Mouse (Mus musculus) midbrain, embryonic 10.5 days (tissue): ENCODE data around the gene AC153137.1. TPM values are rescaled to one million over a fixed set of nuclear protein-coding genes. Genes with fewer than 3 reads are reported as not detected.
"Not testable (repeated sequence)": the region's sequence is repeated elsewhere in the genome, so short reads cannot be mapped to it uniquely, and the experiment has no call there.

Experiments used
- DNase-seq: peaks from one replicate; pipeline ENCODE4 v3.0.0-alpha.2; 2017; ENCODE audit warnings: low spot score
- H3K27ac ChIP-seq: fragments of 300-500 bp; sonication (generic); replicated peaks from 2 replicates; pipeline ENCODE4 v1.5.1; 2016; ENCODE audit warnings: mild to moderate bottlenecking
- H3K27me3 ChIP-seq: fragments of 300-500 bp; sonication (generic); 2 replicates; pipeline ENCODE4 v1.6.1; 2016; ENCODE audit warnings: low read depth, mild to moderate bottlenecking; ENCODE audit not compliant: poor library complexity, severe bottlenecking
- H3K36me3 ChIP-seq: fragments of 300-500 bp; sonication (generic); 2 replicates; pipeline ENCODE4 v1.6.1; 2016; ENCODE audit warnings: mild to moderate bottlenecking, moderate library complexity
- H3K4me1 ChIP-seq: fragments of 300-500 bp; sonication (generic); 2 replicates; pipeline ENCODE4 v1.6.1; 2016
- H3K4me3 ChIP-seq: fragments of 300-500 bp; sonication (generic); 2 replicates; pipeline ENCODE4 v1.5.1; 2016; ENCODE audit warnings: mild to moderate bottlenecking, moderate library complexity
- H3K9me3 ChIP-seq: fragments of 300-500 bp; sonication (generic); replicated peaks from 2 replicates; pipeline ENCODE4 v1.6.1; 2016; ENCODE audit warnings: mild to moderate bottlenecking
- WGBS: fragments of 180-500 bp; shearing (Covaris S2); methylation state at CpG from one replicate; pipeline ENCODE4 v1.1.7; 2016; 5-methylcytosine and 5-hydroxymethylcytosine counted together
- polyA plus RNA-seq: library from polyadenylated mRNA; unstranded; fragments of >200 nt; fragmentation: Nextera tagmentation; extraction: Ambion mirVana; gene quantifications from 2 replicates; pipeline ENCODE4 v1.2.1, GENCODE M21; 2016

The AC153137.1 gene
- polyA plus RNA-seq: not detected in 2 replicates

DNA sequence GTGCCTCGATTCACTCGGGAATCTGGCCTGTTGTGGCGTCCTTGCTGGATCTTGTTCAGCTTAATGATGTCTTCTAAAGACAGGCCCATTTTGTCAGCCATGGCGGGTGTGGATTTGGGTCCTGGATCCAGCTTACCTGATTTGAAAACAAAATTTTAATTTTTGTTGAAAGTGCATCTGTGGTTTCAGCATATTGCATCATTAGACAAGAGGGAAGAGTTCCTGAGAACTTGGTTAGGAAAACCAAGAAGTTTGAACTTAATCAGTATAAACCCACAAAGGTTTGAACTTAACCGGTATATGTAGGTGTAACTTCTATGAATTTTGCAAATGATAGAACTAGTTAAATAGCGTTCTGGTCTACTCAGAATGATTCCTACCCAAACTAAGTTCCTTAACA, at the start of gene AC153137.1:
Gene AC153137.1, minus strand, starts transcription at position 101 of the 400 bp plus-strand sequence.
- WGBS: 85% methylated on average over 5 of the region's 6 CpGs
- H3K4me3 ChIP-seq, H3K36me3 ChIP-seq, H3K27me3 ChIP-seq, H3K27ac ChIP-seq, H3K4me1 ChIP-seq, DNase-seq, H3K9me3 ChIP-seq: not testable (repeated sequence)

DNA sequence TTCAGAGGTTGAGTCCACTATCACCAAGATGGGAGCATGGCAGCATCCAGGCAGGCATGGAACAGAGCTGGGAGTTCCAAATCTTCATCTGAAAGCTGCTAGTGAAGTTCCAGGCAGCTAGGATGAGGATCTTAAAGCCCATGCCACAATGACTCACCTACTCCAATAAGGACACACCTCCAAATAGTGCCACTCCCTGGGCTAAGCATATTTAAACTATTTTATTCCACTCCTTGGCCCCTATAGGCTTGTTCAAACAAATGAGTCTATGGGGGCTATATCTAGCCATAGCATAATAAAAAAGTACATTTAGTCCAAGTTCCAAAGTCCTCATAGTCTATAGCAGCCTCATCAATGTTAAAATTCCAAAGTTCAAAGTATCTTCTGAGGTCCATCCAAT, 45.4 kb upstream of the AC153137.1 start:
- Histone ChIP-seq H3K36me3 (no peaks in the 10 kb centered on the region), H3K9me3 (no peaks in the 10 kb centered on the region)

DNA sequence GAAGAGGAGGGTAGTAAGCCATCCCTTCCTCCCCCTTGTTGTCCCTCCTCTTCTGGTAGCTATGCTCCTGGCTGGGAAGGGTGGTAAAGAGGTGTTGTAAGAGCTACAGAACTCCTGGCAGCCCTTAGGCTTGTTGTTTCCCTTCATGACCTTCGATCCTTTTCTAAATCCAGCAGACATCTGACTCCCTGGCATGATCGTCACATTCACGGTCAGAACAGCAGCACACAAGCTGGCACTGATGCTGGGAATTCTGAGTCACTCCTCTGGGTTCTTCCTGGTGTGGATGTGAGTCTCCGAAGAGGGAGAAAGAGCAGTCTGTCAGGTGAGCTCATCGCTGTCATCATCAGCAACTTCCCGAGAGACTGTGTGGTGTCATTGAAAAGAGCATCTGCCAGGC, 41.5 kb upstream of the AC153137.1 start:
- H3K4me3 ChIP-seq: no peak overlapping the region
- DNase-seq: no peak
- no peaks in the 10 kb centered on the region for H3K36me3 ChIP-seq
- H3K27me3 ChIP-seq: no peaks in the 10 kb centered on the region
- no peak overlapping the region for H3K27ac ChIP-seq
- H3K4me1 ChIP-seq: no peaks in the 10 kb centered on the region
- no peaks in the 10 kb centered on the region for H3K9me3 ChIP-seq
- 91% methylated on average over 6 of the region's 6 CpGs for WGBS

More for the DNA sequence above, 45.4 kb upstream of the AC153137.1 start:
- Histone ChIP-seq H3K4me3 (no peak overlapping the region), H3K27me3 (no peaks in the 10 kb centered on the region), H3K27ac (no peak overlapping the region), H3K4me1 (no peaks in the 10 kb centered on the region)
- DNase-seq: no peak

DNA sequence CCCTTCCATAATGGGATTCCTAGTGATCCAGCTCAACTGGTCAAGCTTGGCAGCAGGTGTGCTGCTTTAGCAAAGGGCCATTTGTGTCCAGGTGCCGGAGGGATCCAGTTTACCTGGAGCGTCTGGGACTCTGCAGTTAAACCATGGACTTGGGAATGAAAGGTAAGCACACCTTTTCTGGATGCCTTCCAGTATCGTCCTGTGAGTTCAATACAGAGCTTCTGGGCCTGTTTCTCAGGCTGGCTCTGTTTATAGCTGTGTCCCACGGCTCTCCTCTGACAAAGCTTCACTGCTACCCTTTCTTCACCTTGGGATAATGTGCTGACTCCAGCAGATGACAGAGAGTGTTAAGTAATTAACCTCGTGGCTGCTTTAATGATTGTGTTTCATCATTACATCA, 39.6 kb upstream of the AC153137.1 start:
- no peaks in the 10 kb centered on the region for H3K36me3 ChIP-seq
- H3K9me3 ChIP-seq: no peaks in the 10 kb centered on the region
- H3K27me3 ChIP-seq: no peaks in the 10 kb centered on the region
- DNase-seq: no peak
- no peaks in the 10 kb centered on the region for H3K4me1 ChIP-seq
- no peak overlapping the region for H3K27ac ChIP-seq
- WGBS: 89% methylated on average over 5 of the region's 5 CpGs
- H3K4me3 ChIP-seq: no peak overlapping the region

DNA sequence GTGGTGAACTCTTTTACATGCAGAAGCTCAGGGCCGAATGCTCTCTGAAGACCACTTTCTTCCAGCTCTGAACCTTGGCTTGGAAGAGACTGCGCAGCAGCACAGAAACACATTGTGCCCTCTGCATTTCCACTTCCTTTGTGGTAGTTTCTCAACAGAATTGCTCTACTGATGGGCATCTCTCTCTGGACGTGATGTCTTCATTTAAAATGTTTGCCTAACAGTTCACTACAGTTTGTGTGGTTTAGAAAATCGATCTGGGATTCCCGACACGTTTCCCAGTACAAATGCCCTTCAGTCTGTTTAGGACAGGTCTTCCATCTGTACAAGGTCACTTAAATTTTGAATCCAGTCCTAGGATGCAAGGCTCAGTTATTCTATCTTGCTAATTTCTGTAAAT, 38.3 kb upstream of the AC153137.1 start:
- no peaks in the 10 kb centered on the region for H3K36me3 ChIP-seq
- no peaks in the 10 kb centered on the region for H3K9me3 ChIP-seq
- no peak overlapping the region for H3K27ac ChIP-seq
- H3K4me3 ChIP-seq: no peak overlapping the region
- no peaks in the 10 kb centered on the region for H3K27me3 ChIP-seq
- H3K4me1 ChIP-seq: no peaks in the 10 kb centered on the region
- WGBS: 90% methylated on average over 6 of the region's 6 CpGs
- no peak for DNase-seq

DNA sequence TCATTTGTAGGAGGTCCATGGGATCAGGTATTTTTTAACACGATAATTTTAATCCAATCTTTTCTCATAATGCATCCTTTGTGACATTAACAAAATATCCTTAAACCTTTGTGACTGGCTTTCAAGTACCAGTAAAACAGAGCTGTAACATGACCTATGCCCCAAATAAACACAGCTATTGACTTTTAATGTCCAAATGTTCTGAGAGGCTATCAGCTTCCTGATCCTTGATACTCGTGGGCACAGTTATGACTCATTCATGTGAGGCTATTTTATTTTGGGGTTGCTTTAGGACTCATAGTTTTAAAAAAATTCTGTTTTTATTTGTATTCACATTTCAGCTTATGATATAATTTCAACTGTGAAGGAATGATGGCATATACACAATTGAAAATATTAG, 37.5 kb upstream of the AC153137.1 start:
- 79% methylated on average over 2 of the region's 2 CpGs for WGBS
- H3K4me1 ChIP-seq: no peaks in the 10 kb centered on the region
- H3K27ac ChIP-seq: no peak overlapping the region
- no peaks in the 10 kb centered on the region for H3K36me3 ChIP-seq
- no peak overlapping the region for H3K4me3 ChIP-seq
- no peak for DNase-seq
- no peaks in the 10 kb centered on the region for H3K27me3 ChIP-seq
- no peaks in the 10 kb centered on the region for H3K9me3 ChIP-seq

DNA sequence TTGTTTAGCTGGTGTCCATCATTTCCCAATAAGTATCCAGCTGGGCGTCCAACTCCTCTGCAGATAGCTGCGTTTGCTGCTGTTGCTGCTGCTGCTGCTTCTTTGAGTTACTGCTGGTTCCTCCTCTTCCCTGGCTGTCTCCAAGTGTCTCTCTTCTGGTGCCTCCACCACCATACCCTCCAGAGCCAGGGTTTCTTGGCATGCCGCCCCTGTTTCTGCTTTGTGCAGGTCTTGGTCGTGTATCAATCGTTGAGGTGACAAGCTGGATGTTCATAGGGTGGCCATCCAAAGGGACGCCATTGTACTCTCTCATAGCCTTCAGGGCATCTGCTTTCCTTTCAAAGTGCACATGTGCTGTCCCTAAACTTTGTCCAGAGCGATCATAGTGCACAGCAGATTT, 529 bp downstream of the AC153137.1 start:
- not testable (repeated sequence) for H3K27me3 ChIP-seq, H3K4me3 ChIP-seq, DNase-seq, H3K4me1 ChIP-seq, H3K36me3 ChIP-seq, H3K27ac ChIP-seq, H3K9me3 ChIP-seq
- 93% methylated on average over 7 of the region's 7 CpGs for WGBS

DNA sequence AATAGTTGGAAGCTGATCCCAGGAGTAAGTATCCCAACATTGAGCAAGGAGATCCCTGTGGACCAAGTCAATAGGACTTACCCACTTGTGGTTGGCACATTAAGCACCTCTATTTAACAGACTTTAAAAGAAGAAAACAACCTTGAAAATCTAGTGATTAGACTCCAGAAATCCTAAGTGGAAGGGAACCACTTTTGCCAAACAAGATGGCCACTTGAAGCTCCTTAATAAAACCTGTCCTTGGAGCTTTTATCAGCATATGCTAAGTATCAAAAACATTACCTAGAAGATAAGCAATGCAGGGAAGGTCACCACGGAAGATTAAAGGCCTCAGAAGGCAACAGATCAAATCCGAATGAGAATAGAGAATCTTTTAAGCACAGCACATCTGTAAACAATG, 26.0 kb downstream of the AC153137.1 start:
- Histone ChIP-seq H3K9me3 (no peaks in the 10 kb centered on the region), H3K4me1 (peaks cover 20% of the 10 kb centered on the region), H3K36me3 (no peaks in the 10 kb centered on the region), H3K4me3 (no peak overlapping the region), H3K27me3 (no peaks in the 10 kb centered on the region), H3K27ac (no peak overlapping the region)
- WGBS: 81% methylated on average over 2 of the region's 2 CpGs
- no peak for DNase-seq

DNA sequence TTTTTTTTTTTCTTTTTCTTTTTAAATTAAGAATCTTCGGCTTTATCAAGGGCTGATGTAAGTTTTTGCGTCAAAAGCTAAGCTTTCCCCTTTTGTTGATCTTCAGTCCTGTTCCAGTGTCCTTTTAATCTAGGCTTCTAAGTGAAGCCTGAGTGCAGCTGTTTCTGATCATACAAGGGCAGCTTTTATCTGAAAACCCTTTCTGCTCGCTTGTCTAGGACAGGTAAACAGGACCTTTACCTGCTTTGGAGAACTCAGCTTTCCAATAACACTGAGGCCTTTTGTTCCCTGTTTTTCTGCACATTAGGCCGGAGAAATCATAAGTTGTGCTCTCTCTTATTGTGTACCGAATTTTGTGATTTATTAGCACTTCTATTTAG, 27.3 kb downstream of the AC153137.1 start:
- peak overlapping the region; percentile 99 for H3K27ac ChIP-seq
- peaks cover 4% of the 10 kb centered on the region for H3K36me3 ChIP-seq
- 56% methylated on average over 5 of the region's 5 CpGs for WGBS
- no peak for DNase-seq
- H3K9me3 ChIP-seq: no peaks in the 10 kb centered on the region
- H3K4me3 ChIP-seq: peak overlapping the region; percentile 91
- H3K4me1 ChIP-seq: peaks cover 22% of the 10 kb centered on the region
- no peaks in the 10 kb centered on the region for H3K27me3 ChIP-seq

DNA sequence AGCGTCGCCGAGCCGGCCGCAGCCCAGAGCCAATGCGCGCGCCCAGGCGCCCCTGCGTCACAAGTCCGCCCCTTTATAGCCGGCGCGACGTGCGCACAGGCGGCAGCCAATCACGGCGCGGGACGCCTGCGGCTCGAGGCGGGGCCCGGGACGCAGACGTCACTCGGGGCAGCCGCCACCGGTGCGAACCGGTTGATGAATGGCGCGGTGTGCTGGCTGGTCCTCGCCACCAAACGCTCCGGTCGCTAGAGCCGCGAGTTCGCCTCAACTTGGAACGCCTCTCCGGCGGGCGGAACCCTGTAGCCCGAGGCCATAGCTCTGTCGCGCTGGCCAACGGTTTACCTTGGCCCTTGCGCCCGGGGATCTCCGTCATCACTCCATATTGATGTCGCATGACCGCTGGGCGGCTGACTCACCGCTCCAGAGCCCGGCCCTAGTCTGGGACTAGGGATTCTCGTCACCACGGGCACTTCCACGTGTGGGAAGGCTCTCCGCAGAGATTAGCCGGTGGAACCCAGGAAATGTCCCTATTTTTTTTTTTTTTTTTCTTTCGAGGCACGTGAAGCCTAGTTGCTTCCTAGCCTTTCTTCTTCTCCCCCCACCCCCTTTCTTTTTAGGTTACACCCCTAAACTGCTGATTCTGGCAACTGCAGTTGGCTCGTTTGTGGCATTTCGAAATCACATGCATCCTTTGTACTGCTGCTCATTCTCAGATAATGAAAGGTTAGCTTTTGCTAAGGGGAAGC, 27.9 kb downstream of the AC153137.1 start:
- 1% methylated on average over 66 of the region's 66 CpGs for WGBS
- Histone ChIP-seq H3K9me3 (no peaks in the 10 kb centered on the region), H3K4me1 (peaks cover 22% of the 10 kb centered on the region), H3K4me3 (peak overlapping the region; percentile 91), H3K36me3 (peaks cover 10% of the 10 kb centered on the region), H3K27me3 (no peaks in the 10 kb centered on the region), H3K27ac (peak overlapping the region; percentile 99)
- DNase-seq: peak; percentile 96

DNA sequence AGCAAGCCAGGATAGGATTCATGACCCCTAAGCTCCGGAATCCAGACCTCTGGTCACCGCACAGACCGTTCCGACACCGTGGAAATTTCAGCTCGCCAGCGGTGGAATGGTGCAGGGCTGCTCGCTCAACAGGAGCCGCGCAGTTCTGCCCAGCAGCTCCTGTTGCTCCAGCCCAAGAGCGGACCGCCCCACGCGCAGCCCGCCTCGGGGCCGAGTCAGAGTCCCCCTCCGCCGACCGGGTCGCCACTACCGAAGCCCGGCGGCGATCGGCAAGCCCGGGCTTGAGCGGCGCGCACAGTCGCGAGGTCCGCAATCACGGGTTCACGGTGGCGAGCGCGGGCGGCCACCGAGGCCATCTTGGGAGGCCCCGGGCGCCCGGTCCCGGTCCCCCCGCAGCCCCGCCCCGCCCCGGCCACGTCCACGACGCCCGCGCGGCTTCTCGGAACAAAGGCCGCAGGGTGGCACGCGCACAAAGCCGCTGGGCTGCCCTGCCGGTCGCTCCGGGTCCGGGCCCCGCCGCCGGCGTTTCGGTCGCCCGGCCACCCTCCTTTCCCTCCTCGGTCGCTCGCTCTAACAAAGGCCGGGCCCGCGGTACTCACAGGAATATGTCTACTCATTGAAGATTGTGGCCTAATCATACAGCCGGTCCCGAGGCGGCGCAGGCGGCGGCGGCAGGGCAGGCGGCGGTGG, 28.7 kb downstream of the AC153137.1 start:
- whole genome bisulfite sequencing: under 1% methylated on average over 83 of the region's 85 CpGs

DNA sequence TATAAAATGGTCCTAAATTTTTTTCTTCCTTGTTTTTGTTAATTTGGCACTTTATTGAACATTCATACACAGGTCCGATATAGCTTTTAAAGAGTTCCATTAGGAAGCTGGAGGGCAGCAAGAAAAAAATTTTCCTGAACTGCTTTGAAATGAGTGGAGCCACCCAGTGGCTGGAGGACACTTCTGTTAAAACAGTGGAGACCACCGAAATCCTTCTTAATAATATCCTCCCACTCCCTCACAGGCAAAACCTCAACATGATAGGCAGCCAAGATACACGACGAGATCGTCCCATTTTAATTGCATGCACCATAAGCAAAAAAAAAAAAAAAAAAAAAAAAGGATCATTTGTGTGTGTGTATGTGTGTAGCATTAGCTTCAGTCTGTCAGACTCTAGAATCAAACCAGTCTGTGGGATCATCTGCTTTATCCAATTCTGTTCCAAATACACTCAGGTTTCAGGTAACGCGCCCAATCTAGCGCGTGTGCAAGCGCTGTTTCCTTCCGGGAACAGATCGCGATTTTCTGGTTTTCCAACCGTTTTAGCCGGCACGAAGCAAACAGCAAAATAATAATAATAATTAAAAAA, 29.3 kb downstream of the AC153137.1 start:
- Histone ChIP-seq H3K4me1 (peaks cover 22% of the 10 kb centered on the region), H3K27ac (peak overlapping the region; percentile 99), H3K36me3 (peaks cover 24% of the 10 kb centered on the region), H3K27me3 (no peaks in the 10 kb centered on the region), H3K4me3 (peak overlapping the region; percentile 91), H3K9me3 (no peaks in the 10 kb centered on the region)
- 1% methylated on average over 16 of the region's 16 CpGs for WGBS
- DNase-seq: peak; percentile 48

More for the DNA sequence above, 28.7 kb downstream of the AC153137.1 start:
- peak overlapping the region; percentile 91 for H3K4me3 ChIP-seq
- DNase-seq: peak; percentile 79
- no peaks in the 10 kb centered on the region for H3K9me3 ChIP-seq
- H3K27me3 ChIP-seq: no peaks in the 10 kb centered on the region
- peak overlapping the region; percentile 99 for H3K27ac ChIP-seq
- H3K4me1 ChIP-seq: peaks cover 22% of the 10 kb centered on the region
- H3K36me3 ChIP-seq: peaks cover 17% of the 10 kb centered on the region

DNA sequence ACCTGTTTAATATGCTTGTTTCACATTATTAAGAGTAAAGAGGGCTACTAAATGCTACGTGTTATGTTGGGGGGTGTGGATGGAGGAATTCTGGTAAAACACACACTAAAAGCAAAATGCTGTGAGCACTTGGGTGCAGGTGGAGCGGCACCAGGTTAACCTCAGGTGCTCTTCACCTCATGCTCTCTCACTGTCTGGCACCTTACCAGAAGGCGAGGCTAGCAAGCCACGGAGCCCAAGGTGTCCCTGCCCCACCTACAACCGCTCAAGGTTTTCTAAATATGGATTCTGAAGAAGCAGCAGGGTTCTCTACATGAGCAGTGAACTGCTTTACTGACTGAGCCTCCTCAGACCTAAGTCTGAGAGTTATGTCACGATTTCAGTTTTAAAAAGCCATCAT, 32.6 kb downstream of the AC153137.1 start:
- no peak for DNase-seq
- H3K4me1 ChIP-seq: peaks cover 14% of the 10 kb centered on the region
- WGBS: 97% methylated on average over 6 of the region's 6 CpGs
- no peaks in the 10 kb centered on the region for H3K27me3 ChIP-seq
- no peak overlapping the region for H3K27ac ChIP-seq
- no peaks in the 10 kb centered on the region for H3K9me3 ChIP-seq
- H3K36me3 ChIP-seq: peaks cover 38% of the 10 kb centered on the region
- no peak overlapping the region for H3K4me3 ChIP-seq
